Mouse (Mus musculus): ENCODE results near the gene Nprl3. TPM values are rescaled to one million over a fixed set of nuclear protein-coding genes. Genes with fewer than 3 reads are reported as not detected.
"Not testable (repeated sequence)": the region's sequence is repeated elsewhere in the genome, so short reads cannot be mapped to it uniquely, and the experiment has no call there.

Nprl3 gene
- total RNA-seq, 2 experiments from 2014 or later: 35.6 to 45.7 TPM

- ATAC-seq (replicated peaks; ENCODE audit: low FRiP score, low TSS enrichment, poor library complexity, severe bottlenecking): no peak
These were observed 17.7 kb upstream of the Nprl3 start for GRCm38 (mm10) chr11:32285031-32285775.

- ATAC-seq (replicated peaks; ENCODE audit: low FRiP score, low TSS enrichment, poor library complexity, severe bottlenecking): not testable (repeated sequence)
These were observed 17.1 kb upstream of the Nprl3 start for GRCm38 (mm10) chr11:32284582-32284981.

GRCm38 (mm10) chr11:32283091-32283777 is 15.7 kb upstream of the Nprl3 start, which contains the start of gene Hba-a1:
Hba-a1 (plus strand) TSS chr11:32283511.
- ATAC-seq (replicated peaks; ENCODE audit: low FRiP score, low TSS enrichment, poor library complexity, severe bottlenecking): peak; percentile 92

GRCm38 (mm10) chr11:32281416-32282144 is 14.1 kb upstream of the Nprl3 start:
- no peak for ATAC-seq (replicated peaks; ENCODE audit: low FRiP score, low TSS enrichment, poor library complexity, severe bottlenecking)

- no peak for ATAC-seq (replicated peaks; ENCODE audit: low FRiP score, low TSS enrichment, poor library complexity, severe bottlenecking)
These were observed 13.1 kb upstream of the Nprl3 start for GRCm38 (mm10) chr11:32280646-32281045.

- no peak for ATAC-seq (replicated peaks; ENCODE audit: low FRiP score, low TSS enrichment, poor library complexity, severe bottlenecking)
These were observed 11.0 kb upstream of the Nprl3 start for GRCm38 (mm10) chr11:32278458-32278957.

- ATAC-seq (replicated peaks; ENCODE audit: low FRiP score, low TSS enrichment, poor library complexity, severe bottlenecking): no peak
These were observed 10.4 kb upstream of the Nprl3 start for GRCm38 (mm10) chr11:32277736-32278457.

GRCm38 (mm10) chr11:32276347-32276746 is 8.8 kb upstream of the Nprl3 start, which contains the start of gene Hba-x:
Hba-x (plus strand) TSS chr11:32276400.
- no peak for ATAC-seq (replicated peaks; ENCODE audit: low FRiP score, low TSS enrichment, poor library complexity, severe bottlenecking)

GRCm38 (mm10) chr11:32271178-32271577 is 3.7 kb upstream of the Nprl3 start:
- ATAC-seq (replicated peaks; ENCODE audit: low FRiP score, low TSS enrichment, poor library complexity, severe bottlenecking): no peak

- ATAC-seq (replicated peaks; ENCODE audit: low FRiP score, low TSS enrichment, poor library complexity, severe bottlenecking): peak; percentile 84
These were observed 1.4 kb upstream of the Nprl3 start for GRCm38 (mm10) chr11:32268952-32269351.

GRCm38 (mm10) chr11:32267964-32268363 is 457 bp upstream of the Nprl3 start:
- no peak for ATAC-seq (replicated peaks; ENCODE audit: low FRiP score, low TSS enrichment, poor library complexity, severe bottlenecking)

- no peak for ATAC-seq (replicated peaks; ENCODE audit: low FRiP score, low TSS enrichment, poor library complexity, severe bottlenecking)
These were observed 731 bp downstream of the Nprl3 start for GRCm38 (mm10) chr11:32266776-32267175.

GRCm38 (mm10) chr11:32266194-32266593 is 1.3 kb downstream of the Nprl3 start:
- no peak for ATAC-seq (replicated peaks; ENCODE audit: low FRiP score, low TSS enrichment, poor library complexity, severe bottlenecking)

- ATAC-seq (replicated peaks; ENCODE audit: low FRiP score, low TSS enrichment, poor library complexity, severe bottlenecking): peak; percentile 78
These were observed 2.3 kb downstream of the Nprl3 start for GRCm38 (mm10) chr11:32265117-32265738.

GRCm38 (mm10) chr11:32262674-32263415 is 4.7 kb downstream of the Nprl3 start:
- ATAC-seq (replicated peaks; ENCODE audit: low FRiP score, low TSS enrichment, poor library complexity, severe bottlenecking): no peak

GRCm38 (mm10) chr11:32256566-32256965 is 10.9 kb downstream of the Nprl3 start:
- peak; percentile 11; the same call in 1 of the 2 replicates for ATAC-seq (replicated peaks; ENCODE audit: low FRiP score, low TSS enrichment, poor library complexity, severe bottlenecking)

GRCm38 (mm10) chr11:32256146-32256545 is 11.4 kb downstream of the Nprl3 start:
- peak; percentile 97 for ATAC-seq (replicated peaks; ENCODE audit: low FRiP score, low TSS enrichment, poor library complexity, severe bottlenecking)

- no peak for ATAC-seq (replicated peaks; ENCODE audit: low FRiP score, low TSS enrichment, poor library complexity, severe bottlenecking)
These were observed 14.4 kb downstream of the Nprl3 start for GRCm38 (mm10) chr11:32253121-32253520.
